Comparison of ENCODE assay signal across 16 mouse cellular contexts in the genomic region with DNA sequence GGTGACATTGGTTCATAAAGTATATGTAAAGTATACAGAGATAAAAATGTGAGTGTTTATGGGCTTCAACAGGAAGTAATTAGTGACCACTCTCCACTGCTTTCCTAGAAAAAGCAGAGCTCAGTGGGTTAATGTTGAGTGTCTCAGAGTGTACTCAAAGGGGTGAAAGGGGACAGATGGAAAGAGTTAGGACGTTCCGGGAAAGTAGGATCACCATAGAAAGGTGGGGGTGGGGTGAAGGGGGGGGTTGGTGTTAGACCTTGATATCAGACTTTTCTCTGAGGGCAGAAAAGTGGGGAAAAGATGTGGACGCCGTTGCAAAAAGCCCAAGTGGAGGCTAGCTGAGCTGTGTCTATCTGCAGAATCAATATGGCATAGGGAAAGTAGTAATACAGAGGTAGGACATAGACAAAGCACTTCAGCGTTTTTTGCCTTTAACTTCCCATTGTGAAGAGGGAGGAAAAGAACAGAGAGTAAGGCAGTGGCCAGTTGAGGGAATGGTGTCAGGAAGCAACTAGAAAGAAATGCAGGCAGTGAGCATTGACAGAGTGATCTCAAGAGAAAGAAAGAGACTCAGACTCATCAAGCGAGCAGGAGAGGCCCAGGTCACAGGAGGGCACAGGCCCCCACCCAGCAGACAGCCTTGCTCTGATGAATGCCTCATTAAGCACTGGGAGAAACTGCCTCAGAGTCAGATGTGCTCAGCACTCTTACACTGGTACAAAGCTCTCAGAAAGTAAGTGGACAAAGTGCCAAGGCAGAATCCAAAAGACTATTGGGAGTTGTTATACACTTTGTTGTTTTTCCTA. TPM values are rescaled to one million over a fixed set of nuclear protein-coding genes. Genes with fewer than 3 reads are reported as not detected.
A peak's percentile ranks its signal among the peaks of the same experiment; 100 is the strongest.
DNase-seq lines count a peak whose midpoint lies in the region; ATAC-seq and TF ChIP-seq lines count a peak whose summit lies in the region.
"Had no signal": no experiment of that assay in that cellular context is flagged by ENCODE, and none has a peak within 500 bp of the region (broad histone marks: within the 10 kb centered on the region; RNA-seq: fewer than 3 reads in every experiment).

No protein-coding gene starts in this region.

- H3K27ac ChIP-seq in gastrocnemius, adult 2 months = peak overlapping the region; percentile 51; the same call in 1 of the 2 replicates
- H3K27ac ChIP-seq in lung, embryonic 15.5 days = no peak overlapping the region
- H3K27ac ChIP-seq: forebrain, embryonic 13.5 days; heart, embryonic 15.5 days had no signal

- peaks cover 8% of the 10 kb centered on the region; the same call in 1 of the 2 replicates for H3K4me1 ChIP-seq in lung, embryonic 15.5 days
- H3K4me1 ChIP-seq: forebrain, embryonic 13.5 days had no signal

- DNase-seq in gastrocnemius, adult 2 months = no peak
- no peak for DNase-seq in gastrocnemius, postnatal 4 days (ENCODE audit: low spot score in 2 of 2)
- no peak for DNase-seq in lung, postnatal 36 days
- peak; percentile 51 for DNase-seq in forelimb bud, embryonic 11.5 days (ENCODE audit: low read depth, low spot score)
- peak; percentile 38 for DNase-seq in retina, postnatal 1 day
- no peak for DNase-seq in B cell, adult 2 months
- DNase-seq in left cerebral cortex, postnatal 10 days (ENCODE audit: extremely low spot score in 1 of 2, low spot score in 2 of 2) = no peak
- DNase-seq: adrenal gland, postnatal 25 days; gastrocnemius, postnatal 14 days; spleen, adult 18-20 months had no signal

- no peaks in the 10 kb centered on the region for H3K27me3 ChIP-seq in lung, embryonic 15.5 days
- H3K27me3 ChIP-seq: forebrain, embryonic 13.5 days; heart, embryonic 15.5 days had no signal

- intact Hi-C loops in gastrocnemius, adult 2 months (cut with DNase I) = loop anchor here (5.0 kb wide), 1 partner anchor 99 kb away; a partner anchor contains a TSS
- intact Hi-C loops in left cerebral cortex, postnatal 10 days (cut with DNase I) = no loop called here

- no peaks in the 10 kb centered on the region for H3K36me3 ChIP-seq in lung, embryonic 15.5 days
- H3K36me3 ChIP-seq: heart, embryonic 15.5 days had no signal

- H3K4me2 ChIP-seq in lung, embryonic 15.5 days = no peak overlapping the region
- H3K4me2 ChIP-seq: forebrain, embryonic 13.5 days had no signal

- 20% methylated on average over 6 of the region's 6 CpGs for WGBS in lung, embryonic 15.5 days

- H3K4me3 ChIP-seq in gastrocnemius, adult 2 months = no peak overlapping the region
- H3K4me3 ChIP-seq in lung, embryonic 15.5 days = no peak overlapping the region
- H3K4me3 ChIP-seq: forebrain, embryonic 13.5 days; heart, embryonic 15.5 days had no signal

- H3K9me3 ChIP-seq in lung, embryonic 15.5 days = no peaks in the 10 kb centered on the region
- H3K9me3 ChIP-seq: forebrain, embryonic 13.5 days; heart, embryonic 15.5 days had no signal

- TF ChIP-seq CTCF in gastrocnemius, adult 2 months (IDR thresholded peaks at IDR 0.05) = no peak

- no peak overlapping the region for H3K9ac ChIP-seq in lung, embryonic 15.5 days
- H3K9ac ChIP-seq: forebrain, embryonic 13.5 days; heart, embryonic 15.5 days had no signal

- ATAC-seq in lung, embryonic 15.5 days (ENCODE audit: borderline replicate concordance, extremely low read depth, low FRiP score, low TSS enrichment) = peak; percentile 39; the same call in 1 of the 2 replicates
- ATAC-seq: forebrain, embryonic 13.5 days; inflammation-experienced regulatory T-cells, adult 6 months had no signal

RNA-seq across cellular contexts. Expression of a gene that starts 18.5 kb away (rescaled TPM):
- 1 to 10 TPM; 4.2 TPM for total RNA-seq in gastrocnemius, adult 2 months (2021)
- 10 to 100 TPM; 18.0 to 20.8 TPM for total RNA-seq in gastrocnemius, postnatal 4 days (2021)
- polyA plus RNA-seq in lung, embryonic 15.5 days (2015; fragmentation: Nextera tagmentation; extraction: Ambion mirVana) = 10.2 and 11.7 TPM in 2 replicates
- under 1 TPM in 1 of 2 experiments, not detected in 1; 0.41 TPM for total RNA-seq in left cerebral cortex, postnatal 10 days (2021)
- total RNA-seq: common myeloid progenitor, adult 5-6 weeks; megakaryocyte progenitor cell, adult 5-6 weeks had no signal
- polyA plus RNA-seq: inflammation-experienced regulatory T-cells, adult 6 months had no signal

Comparison
In these comparisons a context has a peak if more than half of its experiments do, and no peak if none do; other contexts are left out.
1. DNase-seq: peak in forelimb bud, embryonic 11.5 days (single experiment) and retina, postnatal 1 day (single experiment); none in gastrocnemius, adult 2 months (single experiment), gastrocnemius, postnatal 4 days (0 of 2), lung, postnatal 36 days (single experiment), B cell, adult 2 months (0 of 2) and left cerebral cortex, postnatal 10 days (0 of 2).